12 mouse cellular contexts compared by ENCODE assay signal in the genomic region with DNA sequence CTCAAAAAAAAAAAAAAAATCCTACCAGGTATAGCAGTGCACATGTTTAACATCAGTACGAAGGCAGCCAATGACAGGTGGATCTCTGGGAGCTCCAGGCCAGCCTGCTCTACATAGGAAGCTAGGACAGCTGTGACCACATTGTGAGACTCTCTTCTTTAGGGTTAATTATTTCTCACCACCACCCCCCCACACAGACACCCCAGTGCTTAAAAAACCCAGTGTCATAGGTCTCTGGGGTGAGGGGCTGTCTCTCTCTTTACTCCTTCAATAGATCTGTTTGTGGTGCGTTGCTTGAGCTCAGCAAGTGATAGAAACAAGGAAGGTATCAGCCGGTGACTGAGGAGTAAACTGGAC.
"Had no signal": no experiment of that assay in that cellular context is flagged by ENCODE, and none has a peak within 500 bp of the region (broad histone marks: within the 10 kb centered on the region; RNA-seq: fewer than 3 reads in every experiment).

No protein-coding gene starts in this region.

- H3K9ac ChIP-seq: limb, embryonic 13.5 days; liver, embryonic 14.5 days; midbrain, embryonic 12.5 days; neural tube, embryonic 13.5 days had no signal

- H3K27ac ChIP-seq: kidney, postnatal 0 days; limb, embryonic 13.5 days; liver, embryonic 14.5 days; midbrain, embryonic 12.5 days; neural tube, embryonic 13.5 days had no signal

- ATAC-seq: midbrain, embryonic 16.5 days had no signal

- H3K4me3 ChIP-seq: limb, embryonic 13.5 days; midbrain, embryonic 12.5 days; neural tube, embryonic 13.5 days had no signal

- H3K36me3 ChIP-seq: limb, embryonic 13.5 days; midbrain, embryonic 12.5 days; neural tube, embryonic 13.5 days had no signal

- DNase-seq: kidney, adult 9 months; kidney, postnatal 36 days; left cerebral cortex, postnatal 4 days; lung, adult 18-20 months; retina, postnatal 1 day; right cerebral cortex, postnatal 4 days had no signal

- H3K4me1 ChIP-seq: midbrain, embryonic 12.5 days had no signal

- H3K27me3 ChIP-seq: limb, embryonic 13.5 days; midbrain, embryonic 12.5 days; neural tube, embryonic 13.5 days had no signal

- H3K4me2 ChIP-seq: limb, embryonic 13.5 days; midbrain, embryonic 12.5 days; neural tube, embryonic 13.5 days had no signal

- H3K9me3 ChIP-seq: limb, embryonic 13.5 days; midbrain, embryonic 12.5 days; neural tube, embryonic 13.5 days had no signal
